Mouse (Mus musculus): ENCODE results near the gene Nfu1.

The Nfu1 gene

GRCm38 (mm10) chr6:87008887-87009286 is at the start of gene Nfu1:
Gene Nfu1, plus strand, starts transcription at chr6:87009236.
- DNase-seq = no peak

GRCm38 (mm10) chr6:86963987-86964685 is 44.9 kb upstream of the Nfu1 start:
- DNase-seq = peak; percentile 14

- DNase-seq = no peak
Measured at GRCm38 (mm10) chr6:86967166-86967565, 41.9 kb upstream of the Nfu1 start.

GRCm38 (mm10) chr6:86973956-86974355 is 35.1 kb upstream of the Nfu1 start:
- DNase-seq = no peak

- no peak for DNase-seq
Measured at GRCm38 (mm10) chr6:86978156-86978908, 30.7 kb upstream of the Nfu1 start.

GRCm38 (mm10) chr6:86978909-86979265 is 30.1 kb upstream of the Nfu1 start:
- no peak for DNase-seq

GRCm38 (mm10) chr6:86981206-86981605 is 27.8 kb upstream of the Nfu1 start:
- DNase-seq = peak; percentile 32

GRCm38 (mm10) chr6:86985314-86986106 is 23.5 kb upstream of the Nfu1 start:
- no peak for DNase-seq

- DNase-seq = no peak
Measured at GRCm38 (mm10) chr6:86989576-86989975, 19.5 kb upstream of the Nfu1 start.

- peak; percentile 22 for DNase-seq
Measured at GRCm38 (mm10) chr6:86991041-86991440, 18.0 kb upstream of the Nfu1 start.

GRCm38 (mm10) chr6:86992349-86992748 is 16.7 kb upstream of the Nfu1 start:
- DNase-seq = no peak

- no peak for DNase-seq
Measured at GRCm38 (mm10) chr6:86994254-86994653, 14.8 kb upstream of the Nfu1 start.

- DNase-seq = peak; percentile 74
Measured at GRCm38 (mm10) chr6:86996629-86997307, 12.3 kb upstream of the Nfu1 start.

- DNase-seq = no peak
Measured at GRCm38 (mm10) chr6:86997360-86997759, 11.7 kb upstream of the Nfu1 start.

GRCm38 (mm10) chr6:87001995-87002394 is 7.0 kb upstream of the Nfu1 start:
- DNase-seq = no peak

- peak; percentile 93 for DNase-seq
Measured at GRCm38 (mm10) chr6:87002521-87003055, 6.4 kb upstream of the Nfu1 start.

- DNase-seq = no peak
Measured at GRCm38 (mm10) chr6:87004099-87004498, 4.9 kb upstream of the Nfu1 start.

GRCm38 (mm10) chr6:87005577-87005976 is 3.5 kb upstream of the Nfu1 start:
- DNase-seq = no peak

- peak; percentile 97 for DNase-seq
Measured at GRCm38 (mm10) chr6:87009692-87010328, 774 bp downstream of the Nfu1 start.

GRCm38 (mm10) chr6:87016916-87017315 is 7.9 kb downstream of the Nfu1 start:
- peak; percentile 52 for DNase-seq

- no peak for DNase-seq
Measured at GRCm38 (mm10) chr6:87018874-87019273, 9.8 kb downstream of the Nfu1 start.

- no peak for DNase-seq
Measured at GRCm38 (mm10) chr6:87021791-87022190, 12.8 kb downstream of the Nfu1 start.
